Mouse (Mus musculus) intestine, embryonic 14.5 days (tissue): Measurements from ENCODE around the gene Camk2d. TPM values are rescaled to one million over a fixed set of nuclear protein-coding genes. Genes with fewer than 3 reads are reported as not detected.

Experiments used
- ATAC-seq: fragments of 200-750 bp; cut with Nextera tagmentation; replicated peaks from 2 replicates; pipeline ENCODE4 v1.8.0; 2017; ENCODE audit warnings: low read depth, moderate number of reproducible peaks, moderate TSS enrichment, moderate library complexity; ENCODE audit not compliant: low FRiP score, low TSS enrichment
- DNase-seq: peaks from one replicate; pipeline ENCODE4 v3.0.0-alpha.2; 2018; ENCODE audit warnings: low spot score
- H3K27ac ChIP-seq: fragments of 300-500 bp; sonication (generic); 2 replicates; pipeline ENCODE4 v1.5.1; 2014; ENCODE audit warnings: low read depth, mild to moderate bottlenecking, control low read depth
- H3K27me3 ChIP-seq: fragments of 300-500 bp; sonication (generic); replicated peaks from 2 replicates; pipeline ENCODE4 v1.6.1; 2014; ENCODE audit warnings: low read length, control low read depth; ENCODE audit not compliant: control insufficient read depth, insufficient read depth
- H3K36me3 ChIP-seq: fragments of 300-500 bp; sonication (generic); 2 replicates; pipeline ENCODE4 v1.6.1; 2014; ENCODE audit warnings: low read length, control low read depth; ENCODE audit not compliant: control insufficient read depth, insufficient read depth
- H3K4me1 ChIP-seq: fragments of 300-500 bp; sonication (generic); replicated peaks from 2 replicates; pipeline ENCODE4 v1.6.1; 2014; ENCODE audit warnings: low read length, control low read depth, mixed read lengths; ENCODE audit not compliant: control insufficient read depth, insufficient read depth
- H3K4me2 ChIP-seq: fragments of 300-500 bp; sonication (generic); 2 replicates; pipeline ENCODE4 v1.6.1; 2014; ENCODE audit warnings: low read length
- H3K4me3 ChIP-seq: fragments of 300-500 bp; sonication (generic); 2 replicates; pipeline ENCODE4 v1.5.1; 2014; ENCODE audit warnings: low read depth, low read length, control low read depth, mixed read lengths
- H3K9ac ChIP-seq: fragments of 300-500 bp; sonication (generic); 2 replicates; pipeline ENCODE4 v1.6.1; 2014; ENCODE audit warnings: mild to moderate bottlenecking, low read length
- H3K9me3 ChIP-seq: fragments of 300-500 bp; sonication (generic); 2 replicates; pipeline ENCODE4 v1.6.1; 2016; ENCODE audit warnings: low read length, control low read depth; ENCODE audit not compliant: control insufficient read depth
- WGBS: fragments of 180-500 bp; shearing (Covaris S2); extraction: QIAGEN DNeasy Blood & Tissue Kit; methylation state at CpG from one replicate; pipeline ENCODE4 v1.1.7; 2014; 5-methylcytosine and 5-hydroxymethylcytosine counted together
- polyA plus RNA-seq: library from polyadenylated mRNA; unstranded; fragments of >200 nt; fragmentation: Nextera tagmentation; extraction: Ambion mirVana; gene quantifications from 2 replicates; pipeline ENCODE4 v1.2.1, GENCODE M21; 2014

Camk2d gene
- 45.8 and 47.0 TPM in 2 replicates for polyA plus RNA-seq

GRCm38 (mm10) chr3:126596086-126596485 lies at the start of gene Camk2d:
Gene Camk2d, plus strand, starts transcription at chr3:126596302.
- DNase-seq (peak; percentile 97), ATAC-seq (peak; percentile 92)
- under 1% methylated on average over 16 of the region's 16 CpGs for WGBS
- Histone ChIP-seq H3K4me1 (no peaks in the 10 kb centered on the region), H3K27ac (peak within 1 kb of the TSS; percentile 96), H3K4me2 (peak within 1 kb of the TSS; percentile 84), H3K4me3 (peak within 1 kb of the TSS; percentile 80), H3K9ac (peak within 1 kb of the TSS; percentile 78), H3K36me3 (0 out of 2 replicates have a peak, but pooled peaks cover 3% of the 10 kb centered on the region), H3K9me3 (no peaks in the 10 kb centered on the region), H3K27me3 (no peaks in the 10 kb centered on the region)

- DNase-seq, result no peak
- Histone ChIP-seq H3K27ac (no peak overlapping the region), H3K27me3 (no peaks in the 10 kb centered on the region), H3K9ac (no peak overlapping the region), H3K4me1 (no peaks in the 10 kb centered on the region), H3K4me3 (no peak overlapping the region), H3K36me3 (no peaks in the 10 kb centered on the region), H3K4me2 (no peak overlapping the region), H3K9me3 (no peaks in the 10 kb centered on the region)
- no peak for ATAC-seq
Observed at GRCm38 (mm10) chr3:126547941-126548340, 48.2 kb upstream of the Camk2d start.

- Histone ChIP-seq H3K4me1 (no peaks in the 10 kb centered on the region), H3K4me2 (no peak overlapping the region), H3K4me3 (no peak overlapping the region), H3K9me3 (no peaks in the 10 kb centered on the region), H3K27me3 (no peaks in the 10 kb centered on the region), H3K27ac (no peak overlapping the region), H3K9ac (no peak overlapping the region), H3K36me3 (no peaks in the 10 kb centered on the region)
- whole genome bisulfite sequencing, result 60% methylated on average over 2 of the region's 2 CpGs
- ATAC-seq (no peak), DNase-seq (no peak)
Observed at GRCm38 (mm10) chr3:126563646-126564045, 32.5 kb upstream of the Camk2d start.

- 89% methylated on average over 1 of the region's 1 CpGs for WGBS
- ATAC-seq, result no peak
Observed at GRCm38 (mm10) chr3:126570628-126571027, 25.5 kb upstream of the Camk2d start.

GRCm38 (mm10) chr3:126572915-126573314 lies 23.2 kb upstream of the Camk2d start:
- no peak overlapping the region for H3K9ac ChIP-seq
- DNase-seq (no peak), ATAC-seq (no peak)
- no peak overlapping the region for H3K4me2 ChIP-seq
- no peaks in the 10 kb centered on the region for H3K27me3 ChIP-seq
- H3K9me3 ChIP-seq, result no peaks in the 10 kb centered on the region
- no peaks in the 10 kb centered on the region for H3K36me3 ChIP-seq
- H3K27ac ChIP-seq, result no peak overlapping the region
- H3K4me3 ChIP-seq, result no peak overlapping the region
- no peaks in the 10 kb centered on the region for H3K4me1 ChIP-seq
- WGBS, result 78% methylated on average over 5 of the region's 5 CpGs

More at GRCm38 (mm10) chr3:126570628-126571027, 25.5 kb upstream of the Camk2d start:
- H3K4me2 ChIP-seq, result no peak overlapping the region
- H3K9ac ChIP-seq, result no peak overlapping the region
- DNase-seq, result no peak
- no peak overlapping the region for H3K4me3 ChIP-seq
- no peaks in the 10 kb centered on the region for H3K9me3 ChIP-seq
- H3K4me1 ChIP-seq, result no peaks in the 10 kb centered on the region
- H3K27me3 ChIP-seq, result no peaks in the 10 kb centered on the region
- H3K27ac ChIP-seq, result no peak overlapping the region
- no peaks in the 10 kb centered on the region for H3K36me3 ChIP-seq

GRCm38 (mm10) chr3:126575927-126576326 lies 20.2 kb upstream of the Camk2d start:
- no peak for ATAC-seq
- 60% methylated on average over 2 of the region's 2 CpGs for WGBS

GRCm38 (mm10) chr3:126586134-126586533 lies 10.0 kb upstream of the Camk2d start:
- H3K27me3 ChIP-seq, result no peaks in the 10 kb centered on the region
- H3K36me3 ChIP-seq, result no peaks in the 10 kb centered on the region
- H3K9me3 ChIP-seq, result no peaks in the 10 kb centered on the region
- no peak for DNase-seq
- no peak overlapping the region for H3K4me3 ChIP-seq
- WGBS, result 81% methylated on average over 3 of the region's 3 CpGs
- H3K9ac ChIP-seq, result no peak overlapping the region
- H3K27ac ChIP-seq, result no peak overlapping the region
- H3K4me2 ChIP-seq, result no peak overlapping the region
- no peaks in the 10 kb centered on the region for H3K4me1 ChIP-seq
- no peak for ATAC-seq

More at GRCm38 (mm10) chr3:126575927-126576326, 20.2 kb upstream of the Camk2d start:
- H3K4me3 ChIP-seq, result no peak overlapping the region
- no peaks in the 10 kb centered on the region for H3K27me3 ChIP-seq
- no peaks in the 10 kb centered on the region for H3K36me3 ChIP-seq
- H3K9me3 ChIP-seq, result no peaks in the 10 kb centered on the region
- no peak overlapping the region for H3K27ac ChIP-seq
- H3K4me2 ChIP-seq, result no peak overlapping the region
- DNase-seq, result no peak
- no peaks in the 10 kb centered on the region for H3K4me1 ChIP-seq
- no peak overlapping the region for H3K9ac ChIP-seq

GRCm38 (mm10) chr3:126587477-126587876 lies 8.6 kb upstream of the Camk2d start:
- H3K36me3 ChIP-seq, result no peaks in the 10 kb centered on the region
- DNase-seq (no peak), ATAC-seq (no peak)
- WGBS, result 74% methylated on average over 3 of the region's 3 CpGs
- no peak overlapping the region for H3K4me2 ChIP-seq
- H3K9ac ChIP-seq, result no peak overlapping the region
- no peaks in the 10 kb centered on the region for H3K27me3 ChIP-seq
- no peak overlapping the region for H3K4me3 ChIP-seq
- H3K27ac ChIP-seq, result no peak overlapping the region
- H3K4me1 ChIP-seq, result no peaks in the 10 kb centered on the region
- H3K9me3 ChIP-seq, result no peaks in the 10 kb centered on the region

GRCm38 (mm10) chr3:126589556-126589955 lies 6.5 kb upstream of the Camk2d start:
- no peaks in the 10 kb centered on the region for H3K4me1 ChIP-seq
- H3K27me3 ChIP-seq, result no peaks in the 10 kb centered on the region
- no peak overlapping the region for H3K4me2 ChIP-seq
- no peak overlapping the region for H3K4me3 ChIP-seq
- no peak for ATAC-seq
- WGBS, result 91% methylated on average over 7 of the region's 7 CpGs
- no peak for DNase-seq
- H3K9ac ChIP-seq, result no peak overlapping the region
- H3K36me3 ChIP-seq, result no peaks in the 10 kb centered on the region
- H3K9me3 ChIP-seq, result no peaks in the 10 kb centered on the region
- no peak overlapping the region for H3K27ac ChIP-seq
